Mouse (Mus musculus): ENCODE data around the gene Larp7. TPM values are rescaled to one million over a fixed set of nuclear protein-coding genes. Genes with fewer than 3 reads are reported as not detected.

Gene Larp7
- 76.6 and 86.7 TPM in 2 replicates for total RNA-seq (2014; fragmentation: Nextera tagmentation)
- total RNA-seq (2017) = 88.3 and 111 TPM in 2 replicates
- polyA plus RNA-seq (2012) = 44.9 and 48.0 TPM in 2 replicates

DNA sequence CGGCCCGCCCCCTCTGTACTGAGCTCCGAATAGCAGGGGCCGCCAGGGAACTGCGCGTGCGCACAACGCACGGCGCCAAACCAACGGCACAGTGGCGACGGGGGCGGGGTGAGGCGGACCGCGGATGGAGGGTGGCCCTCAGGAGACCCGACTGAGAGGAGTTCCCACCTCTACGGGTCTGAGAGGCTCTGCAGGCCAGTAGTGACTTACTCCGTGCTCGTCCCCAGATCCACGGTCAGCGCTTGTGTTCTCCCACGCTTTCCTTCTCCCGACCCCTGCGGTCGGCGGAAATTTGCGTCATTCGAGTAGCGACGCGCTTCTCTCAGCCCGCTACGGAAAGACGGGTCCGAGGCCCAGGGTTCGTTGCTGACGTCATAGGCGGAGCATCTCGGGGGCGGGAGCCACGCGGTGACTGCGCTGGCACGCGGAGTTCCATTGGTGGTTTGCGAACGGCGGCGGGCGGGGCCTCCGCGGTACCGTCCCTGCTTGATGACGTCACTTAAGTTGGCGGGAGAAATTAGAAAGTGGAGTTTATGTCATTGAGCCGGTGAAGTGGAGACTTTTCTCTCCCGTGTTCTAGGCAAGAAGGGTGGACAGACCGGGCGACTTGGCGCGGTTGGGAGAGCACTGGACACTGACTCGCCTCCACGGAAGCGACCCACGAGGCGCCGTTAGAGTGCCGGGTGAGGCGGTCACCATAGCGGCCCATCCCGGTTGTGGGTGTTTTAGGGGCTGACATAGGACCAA is at the start of gene Larp7, which contains the start of gene Zgrf1:
Gene Larp7 (minus strand): TSS at position 377 of the 747 bp plus-strand sequence.
Gene Zgrf1 (plus strand): TSS at position 517 of the 747 bp plus-strand sequence.
- peaks cover 27% of the 10 kb centered on the region for H3K36me3 ChIP-seq (replicated peaks)
- DNase-seq (ENCODE audit: low spot score) (peak; percentile 72), ATAC-seq (ENCODE audit: extremely low read depth, insufficient number of reproducible peaks, low FRiP score, poor library complexity, severe bottlenecking) (peak; percentile 93)
- H3K4me1 ChIP-seq (ENCODE audit: insufficient read depth, low read depth, low read length) = peaks cover 33% of the 10 kb centered on the region
- TF ChIP-seq POLR2AphosphoS5 (IDR thresholded peaks at IDR 0.05; ENCODE audit: insufficient replicate concordance, low read depth, low read length) (no peak), GATA2 (IDR thresholded peaks at IDR 0.05; ENCODE audit: borderline replicate concordance, low read depth, low read length) (no peak), GATA1 (IDR thresholded peaks at IDR 0.05; ENCODE audit: borderline replicate concordance, low read length) (no peak), CTCF (IDR thresholded peaks at IDR 0.05; ENCODE audit: low read depth, low read length) (no peak), TAL1 (conservative IDR thresholded peaks at IDR 0.05; ENCODE audit: low read depth, low read length) (no peak)
- no peaks in the 10 kb centered on the region for H3K27me3 ChIP-seq (ENCODE audit: insufficient read depth, low read length)
- peak within 1 kb of the TSS; percentile 78 for H3K4me3 ChIP-seq (ENCODE audit: low read depth, low read length)
- no peaks in the 10 kb centered on the region for H3K9me3 ChIP-seq (replicated peaks)

DNA sequence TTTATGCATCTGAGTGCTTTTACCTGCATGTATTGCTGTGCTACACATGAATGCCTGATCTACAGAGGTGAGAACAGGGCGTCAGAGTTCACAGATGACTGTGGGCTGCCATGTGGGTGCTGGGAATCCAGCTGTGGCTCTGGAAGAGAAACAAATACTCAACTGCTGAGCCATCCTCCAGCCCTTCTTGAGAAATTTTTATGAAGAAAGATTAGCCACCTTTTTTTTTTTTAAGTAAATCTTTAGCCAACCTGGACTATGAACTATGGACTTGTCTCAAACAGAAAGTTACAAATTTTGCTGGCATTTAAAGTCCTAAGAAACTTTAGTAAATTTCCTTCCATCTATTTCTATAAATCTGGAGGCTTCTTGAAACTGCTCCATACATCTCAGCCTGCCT is 44.0 kb upstream of the Larp7 start:
- ATAC-seq (ENCODE audit: extremely low read depth, insufficient number of reproducible peaks, low FRiP score, poor library complexity, severe bottlenecking) (no peak), DNase-seq (ENCODE audit: low spot score) (no peak)
- no peaks in the 10 kb centered on the region for H3K4me1 ChIP-seq (ENCODE audit: insufficient read depth, low read depth, low read length)
- no peaks in the 10 kb centered on the region for H3K27me3 ChIP-seq (ENCODE audit: insufficient read depth, low read length)
- TF ChIP-seq CTCF (IDR thresholded peaks at IDR 0.05; ENCODE audit: low read depth, low read length) = no peak
- no peak for TF ChIP-seq POLR2AphosphoS5 (IDR thresholded peaks at IDR 0.05; ENCODE audit: insufficient replicate concordance, low read depth, low read length)
- TF ChIP-seq TAL1 (conservative IDR thresholded peaks at IDR 0.05; ENCODE audit: low read depth, low read length) = no peak
- TF ChIP-seq GATA2 (IDR thresholded peaks at IDR 0.05; ENCODE audit: borderline replicate concordance, low read depth, low read length) = no peak
- TF ChIP-seq GATA1 (IDR thresholded peaks at IDR 0.05; ENCODE audit: borderline replicate concordance, low read length) = no peak
- no peak overlapping the region for H3K4me3 ChIP-seq (ENCODE audit: low read depth, low read length)
- H3K36me3 ChIP-seq (replicated peaks) = peaks cover 68% of the 10 kb centered on the region
- H3K9me3 ChIP-seq (replicated peaks) = no peaks in the 10 kb centered on the region

DNA sequence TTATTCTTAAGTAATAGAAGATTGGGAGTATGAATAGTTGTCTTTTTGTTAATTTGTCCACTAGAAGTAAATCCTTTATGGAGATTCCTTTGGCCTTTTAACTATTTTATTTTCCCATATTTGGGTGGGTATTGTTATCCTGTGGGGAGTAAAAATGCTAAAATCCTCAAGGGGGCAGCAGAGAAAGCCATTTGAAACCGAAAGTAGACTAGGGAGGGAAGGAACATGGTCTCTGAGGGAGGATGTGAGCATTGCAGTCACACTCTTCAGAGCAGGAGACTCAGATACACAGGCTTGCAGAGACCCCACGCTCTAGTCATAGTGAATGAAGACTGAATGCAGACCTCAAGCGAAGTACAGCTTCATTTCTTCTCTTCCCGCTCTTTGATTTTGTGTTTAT is 19.4 kb upstream of the Larp7 start:
- Histone ChIP-seq H3K27me3 (ENCODE audit: insufficient read depth, low read length) (no peaks in the 10 kb centered on the region), H3K4me1 (ENCODE audit: insufficient read depth, low read depth, low read length) (peaks cover 13% of the 10 kb centered on the region; the same call in 1 of the 2 replicates), H3K9me3 (replicated peaks) (no peaks in the 10 kb centered on the region), H3K4me3 (ENCODE audit: low read depth, low read length) (peak overlapping the region; percentile 16; the same call in 1 of the 2 replicates), H3K36me3 (replicated peaks) (peaks cover 82% of the 10 kb centered on the region)
- ATAC-seq (ENCODE audit: extremely low read depth, insufficient number of reproducible peaks, low FRiP score, poor library complexity, severe bottlenecking) (peak; percentile 75; the same call in 1 of the 2 replicates), DNase-seq (ENCODE audit: low spot score) (peak; percentile 50)
- TF ChIP-seq CTCF (IDR thresholded peaks at IDR 0.05; ENCODE audit: low read depth, low read length) (0 out of 2 replicates have a peak, but pooled peaks have one; percentile 28), POLR2AphosphoS5 (IDR thresholded peaks at IDR 0.05; ENCODE audit: insufficient replicate concordance, low read depth, low read length) (no peak)

DNA sequence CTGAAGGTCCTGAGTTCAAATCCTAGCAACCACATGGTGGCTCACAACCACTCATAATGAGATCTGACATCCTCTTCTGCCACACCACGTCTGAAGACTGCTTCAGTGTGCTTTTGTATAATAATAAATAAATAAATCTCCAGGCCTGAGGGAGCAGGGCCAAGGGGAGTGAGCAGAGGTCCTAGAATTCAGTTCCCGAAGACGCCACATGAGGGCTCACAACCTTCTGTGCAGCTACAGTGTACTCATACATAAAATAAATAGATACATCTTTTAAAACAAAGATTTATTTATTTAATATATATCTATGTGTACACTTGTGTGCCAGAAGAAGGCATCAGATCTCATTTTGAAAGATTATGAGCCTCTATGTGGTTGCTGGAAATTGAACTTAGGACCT is 12.0 kb upstream of the Larp7 start:
- peaks cover 79% of the 10 kb centered on the region for H3K36me3 ChIP-seq (replicated peaks)
- DNase-seq (ENCODE audit: low spot score) = no peak

DNA sequence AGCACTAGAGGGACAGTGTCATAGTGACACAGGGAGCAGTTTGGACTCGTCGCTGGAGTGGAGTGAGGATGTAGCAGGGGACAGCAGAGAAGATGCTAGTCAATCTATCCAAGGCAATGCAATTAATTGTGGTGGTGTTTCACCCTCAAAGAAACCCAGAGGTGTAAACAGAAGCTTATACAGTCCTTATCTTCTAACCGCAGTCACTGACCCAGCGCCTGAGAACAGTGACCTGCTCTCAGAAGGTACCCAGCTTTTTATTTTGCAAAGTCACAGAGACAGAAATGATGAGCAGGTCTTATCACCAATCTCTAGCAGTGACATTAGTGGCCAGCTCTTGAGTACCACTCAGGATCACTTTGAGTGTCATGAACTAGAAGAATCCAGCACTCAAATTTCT is 9.8 kb upstream of the Larp7 start:
- DNase-seq (ENCODE audit: low spot score) (peak; percentile 16), ATAC-seq (ENCODE audit: extremely low read depth, insufficient number of reproducible peaks, low FRiP score, poor library complexity, severe bottlenecking) (peak; percentile 96)
- H3K4me3 ChIP-seq (ENCODE audit: low read depth, low read length) = peak overlapping the region; percentile 20; the same call in 1 of the 2 replicates
- no peaks in the 10 kb centered on the region for H3K9me3 ChIP-seq (replicated peaks)
- TF ChIP-seq TAL1 (conservative IDR thresholded peaks at IDR 0.05; ENCODE audit: low read depth, low read length) = peak; percentile 71
- no peak for TF ChIP-seq POLR2AphosphoS5 (IDR thresholded peaks at IDR 0.05; ENCODE audit: insufficient replicate concordance, low read depth, low read length)
- H3K27me3 ChIP-seq (ENCODE audit: insufficient read depth, low read length) = no peaks in the 10 kb centered on the region
- H3K4me1 ChIP-seq (ENCODE audit: insufficient read depth, low read depth, low read length) = peaks cover 47% of the 10 kb centered on the region
- H3K36me3 ChIP-seq (replicated peaks) = peaks cover 73% of the 10 kb centered on the region

More for the DNA sequence above, 12.0 kb upstream of the Larp7 start:
- Histone ChIP-seq H3K27me3 (ENCODE audit: insufficient read depth, low read length) (no peaks in the 10 kb centered on the region), H3K4me3 (ENCODE audit: low read depth, low read length) (no peak overlapping the region), H3K4me1 (ENCODE audit: insufficient read depth, low read depth, low read length) (peaks cover 48% of the 10 kb centered on the region), H3K9me3 (replicated peaks) (no peaks in the 10 kb centered on the region)
- TF ChIP-seq CTCF (IDR thresholded peaks at IDR 0.05; ENCODE audit: low read depth, low read length) = no peak
- no peak for ATAC-seq (ENCODE audit: extremely low read depth, insufficient number of reproducible peaks, low FRiP score, poor library complexity, severe bottlenecking)

DNA sequence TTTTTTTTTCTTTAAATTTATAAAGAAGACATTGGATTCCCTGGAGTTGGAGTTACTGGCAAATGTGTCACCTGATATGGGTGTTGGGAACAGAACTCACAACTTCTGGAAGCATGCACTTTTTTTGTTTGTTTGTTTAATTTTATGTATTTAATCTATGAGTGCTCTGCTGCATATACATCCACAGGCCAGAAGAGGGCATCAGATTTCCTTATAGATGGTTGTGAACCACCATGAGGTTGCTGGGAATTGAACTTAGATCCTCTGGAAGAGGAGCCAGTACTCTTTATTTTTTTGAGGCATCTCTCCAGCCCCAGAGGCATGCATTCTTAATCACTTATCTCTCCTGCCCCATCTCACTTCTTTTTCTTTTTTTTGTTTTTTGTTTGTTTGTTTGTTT is 5.1 kb upstream of the Larp7 start:
- H3K4me1 ChIP-seq (ENCODE audit: insufficient read depth, low read depth, low read length) = peaks cover 43% of the 10 kb centered on the region
- ATAC-seq (ENCODE audit: extremely low read depth, insufficient number of reproducible peaks, low FRiP score, poor library complexity, severe bottlenecking) (no peak), DNase-seq (ENCODE audit: low spot score) (no peak)
- H3K4me3 ChIP-seq (ENCODE audit: low read depth, low read length) = no peak overlapping the region
- H3K36me3 ChIP-seq (replicated peaks) = peaks cover 62% of the 10 kb centered on the region
- no peaks in the 10 kb centered on the region for H3K27me3 ChIP-seq (ENCODE audit: insufficient read depth, low read length)
- TF ChIP-seq POLR2AphosphoS5 (IDR thresholded peaks at IDR 0.05; ENCODE audit: insufficient replicate concordance, low read depth, low read length) = no peak
- no peak for TF ChIP-seq GATA1 (IDR thresholded peaks at IDR 0.05; ENCODE audit: borderline replicate concordance, low read length)
- no peak for TF ChIP-seq TAL1 (conservative IDR thresholded peaks at IDR 0.05; ENCODE audit: low read depth, low read length)
- no peak for TF ChIP-seq CTCF (IDR thresholded peaks at IDR 0.05; ENCODE audit: low read depth, low read length)
- no peak for TF ChIP-seq GATA2 (IDR thresholded peaks at IDR 0.05; ENCODE audit: borderline replicate concordance, low read depth, low read length)
- no peaks in the 10 kb centered on the region for H3K9me3 ChIP-seq (replicated peaks)
